Mouse (Mus musculus) inflammation-experienced regulatory T-cells (primary cell): ENCODE measurements around the gene Camkmt. TPM values are rescaled to one million over a fixed set of nuclear protein-coding genes. Genes with fewer than 3 reads are reported as not detected.

Experiments
- polyA plus RNA-seq, 2 experiments: library from polyadenylated mRNA; unstranded; fragments of 100-300 nt; shearing (Covaris generic); gene quantifications; one replicate each; pipeline ENCODE4 v1.2.1; 2017

Camkmt gene
- polyA plus RNA-seq = 10 to 100 TPM in 1 of 2 experiments, 1 to 10 TPM in 1; 6.6 to 12.4 TPM

GRCm38 (mm10) chr17:85090120-85091099 lies at the start of gene Camkmt, which contains the start of gene Prepl:
TSS of gene Camkmt (plus strand) at chr17:85090552.
TSS of gene Prepl (minus strand) at chr17:85090241.

Other genes with a start within 250 kb of the Camkmt start
- gene Ppm1b, start 133.8 kb upstream of the Camkmt start, polyA plus RNA-seq = 100 to 1,000 TPM; 113 to 170 TPM
- under 1 TPM; 0.46 to 0.73 TPM for gene Slc3a1, start 62.2 kb upstream of the Camkmt start, polyA plus RNA-seq
- gene Prepl, start 311 bp upstream of the Camkmt start, polyA plus RNA-seq = 10 to 100 TPM; 10.4 to 14.1 TPM